Mouse (Mus musculus): Measurements from ENCODE around the gene Prr11. TPM values are rescaled to one million over a fixed set of nuclear protein-coding genes. Genes with fewer than 3 reads are reported as not detected.
A peak's percentile ranks its signal among the peaks of the same experiment; 100 is the strongest.

Prr11 gene
- total and polyA plus RNA-seq, 2 experiments from 2014 or later: 0.90 to 2.1 TPM

GRCm38 (mm10) chr11:87121864-87122263 is 13.4 kb upstream of the Prr11 start:
- TF ChIP-seq CTCF (IDR thresholded peaks at IDR 0.05; ENCODE audit: low read depth): no peak
- ATAC-seq (no peak), DNase-seq (no peak)
- Histone ChIP-seq H3K27me3 (ENCODE audit: insufficient read depth, low read length) (no peaks in the 10 kb centered on the region), H3K36me3 (ENCODE audit: insufficient read depth) (peaks cover 30% of the 10 kb centered on the region), H3K4me2 (ENCODE audit: low read depth) (no peak overlapping the region), H3K9ac (no peak overlapping the region), H3K4me3 (ENCODE audit: low read depth, low read length) (no peak overlapping the region), H3K27ac (ENCODE audit: low read depth, low read length) (no peak overlapping the region), H3K9me3 (ENCODE audit: low read length) (no peaks in the 10 kb centered on the region), H3K4me1 (ENCODE audit: insufficient read depth) (no peaks in the 10 kb centered on the region)
- WGBS: 71% methylated on average over 8 of the region's 8 CpGs

GRCm38 (mm10) chr11:87110172-87110909 is 1.8 kb upstream of the Prr11 start:
- Histone ChIP-seq H3K36me3 (ENCODE audit: insufficient read depth) (peaks cover 6% of the 10 kb centered on the region; the same call in 1 of the 2 replicates), H3K9me3 (ENCODE audit: low read length) (no peaks in the 10 kb centered on the region), H3K27ac (ENCODE audit: low read depth, low read length) (peak overlapping the region; percentile 93), H3K9ac (peak overlapping the region; percentile 81), H3K4me3 (ENCODE audit: low read depth, low read length) (peak overlapping the region; percentile 70), H3K27me3 (ENCODE audit: insufficient read depth, low read length) (no peaks in the 10 kb centered on the region), H3K4me2 (ENCODE audit: low read depth) (peak overlapping the region; percentile 66), H3K4me1 (ENCODE audit: insufficient read depth) (0 out of 2 replicates have a peak, but pooled peaks cover 4% of the 10 kb centered on the region)
- WGBS: 3% methylated on average over 9 of the region's 9 CpGs
- no peak for DNase-seq
- TF ChIP-seq CTCF (IDR thresholded peaks at IDR 0.05; ENCODE audit: low read depth): no peak
- no peak for ATAC-seq

GRCm38 (mm10) chr11:87109519-87110171 is 1.1 kb upstream of the Prr11 start:
- Histone ChIP-seq H3K4me2 (ENCODE audit: low read depth) (peak overlapping the region; percentile 66), H3K4me1 (ENCODE audit: insufficient read depth) (0 out of 2 replicates have a peak, but pooled peaks cover 4% of the 10 kb centered on the region), H3K9ac (peak overlapping the region; percentile 81), H3K36me3 (ENCODE audit: insufficient read depth) (0 out of 2 replicates have a peak, but pooled peaks cover under 1% of the 10 kb centered on the region), H3K27ac (ENCODE audit: low read depth, low read length) (peak overlapping the region; percentile 93), H3K4me3 (ENCODE audit: low read depth, low read length) (peak overlapping the region; percentile 70), H3K27me3 (ENCODE audit: insufficient read depth, low read length) (no peaks in the 10 kb centered on the region), H3K9me3 (ENCODE audit: low read length) (no peaks in the 10 kb centered on the region)
- DNase-seq (no peak), ATAC-seq (no peak)
- no peak for TF ChIP-seq CTCF (IDR thresholded peaks at IDR 0.05; ENCODE audit: low read depth)
- WGBS: under 1% methylated on average over 42 of the region's 42 CpGs

GRCm38 (mm10) chr11:87108755-87109518 is 429 bp upstream of the Prr11 start, which contains the start of gene Ska2:
TSS of gene Ska2 (plus strand) at chr11:87109234.
- ATAC-seq (peak; percentile 98), DNase-seq (peak; percentile 100)
- H3K9me3 ChIP-seq (ENCODE audit: low read length): no peaks in the 10 kb centered on the region
- 0 out of 2 replicates have a peak, but pooled peaks cover 4% of the 10 kb centered on the region for H3K4me1 ChIP-seq (ENCODE audit: insufficient read depth)
- H3K27me3 ChIP-seq (ENCODE audit: insufficient read depth, low read length): no peaks in the 10 kb centered on the region
- H3K36me3 ChIP-seq (ENCODE audit: insufficient read depth): no peaks in the 10 kb centered on the region
- TF ChIP-seq CTCF (IDR thresholded peaks at IDR 0.05; ENCODE audit: low read depth): no peak
- peak within 1 kb of the TSS; percentile 93 for H3K27ac ChIP-seq (ENCODE audit: low read depth, low read length)
- WGBS: 1% methylated on average over 40 of the region's 40 CpGs
- H3K9ac ChIP-seq: peak within 1 kb of the TSS; percentile 81
- peak within 1 kb of the TSS; percentile 66 for H3K4me2 ChIP-seq (ENCODE audit: low read depth)
- H3K4me3 ChIP-seq (ENCODE audit: low read depth, low read length): peak within 1 kb of the TSS; percentile 70

GRCm38 (mm10) chr11:87087142-87087541 is 21.4 kb downstream of the Prr11 start:
- no peaks in the 10 kb centered on the region for H3K27me3 ChIP-seq (ENCODE audit: insufficient read depth, low read length)
- H3K9me3 ChIP-seq (ENCODE audit: low read length): no peaks in the 10 kb centered on the region
- 61% methylated on average over 2 of the region's 2 CpGs for WGBS
- H3K9ac ChIP-seq: peak overlapping the region; percentile 63
- H3K4me2 ChIP-seq (ENCODE audit: low read depth): peak overlapping the region; percentile 72
- H3K4me1 ChIP-seq (ENCODE audit: insufficient read depth): peaks cover 12% of the 10 kb centered on the region
- no peak for TF ChIP-seq CTCF (IDR thresholded peaks at IDR 0.05; ENCODE audit: low read depth)
- no peak overlapping the region for H3K27ac ChIP-seq (ENCODE audit: low read depth, low read length)
- H3K4me3 ChIP-seq (ENCODE audit: low read depth, low read length): peak overlapping the region; percentile 71
- H3K36me3 ChIP-seq (ENCODE audit: insufficient read depth): peaks cover 5% of the 10 kb centered on the region
- DNase-seq (no peak), ATAC-seq (no peak)

DNA sequence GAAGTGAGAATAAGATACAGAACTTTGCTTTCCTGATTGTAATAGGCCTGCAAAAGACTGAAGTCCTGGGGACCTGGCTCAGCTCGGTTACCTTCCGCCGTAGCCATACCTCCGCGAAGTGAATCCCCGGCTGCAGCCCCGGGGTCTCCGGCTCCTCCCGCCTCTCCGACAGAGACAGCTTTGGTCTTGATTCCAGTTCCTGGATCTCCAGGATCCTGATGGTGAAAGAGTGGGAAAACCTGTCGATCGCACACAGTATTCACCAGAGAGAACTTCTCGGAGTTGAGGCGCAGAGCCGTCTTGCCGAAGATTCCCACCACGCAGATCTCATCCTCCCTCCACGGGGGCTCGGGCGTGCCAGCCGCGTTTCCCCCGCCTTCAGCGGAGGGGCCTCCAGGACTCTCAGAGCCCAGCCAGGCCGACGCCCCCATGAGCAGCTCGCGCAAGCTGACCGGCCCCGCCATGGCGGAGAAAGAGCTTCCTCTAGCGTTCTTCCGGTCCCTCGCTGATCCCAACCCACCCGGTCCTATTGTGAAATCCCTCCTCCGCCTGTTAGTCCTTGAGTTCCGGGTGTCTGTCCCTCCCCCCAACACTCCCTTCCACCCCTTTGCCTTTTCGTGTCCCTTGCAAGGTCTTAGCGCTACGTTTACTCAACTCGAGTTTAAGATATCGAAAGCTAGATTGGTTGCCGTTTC is 22.1 kb downstream of the Prr11 start, which contains the start of gene Smg8:
TSS of gene Smg8 (minus strand) at position 485 of the 695 bp plus-strand sequence.
- H3K4me3 ChIP-seq (ENCODE audit: low read depth, low read length): peak within 1 kb of the TSS; percentile 71
- DNase-seq (peak; percentile 89), ATAC-seq (peak; percentile 99)
- peak within 1 kb of the TSS; percentile 72 for H3K4me2 ChIP-seq (ENCODE audit: low read depth)
- TF ChIP-seq CTCF (IDR thresholded peaks at IDR 0.05; ENCODE audit: low read depth): no peak
- H3K9ac ChIP-seq: peak within 1 kb of the TSS; percentile 63
- peaks cover 10% of the 10 kb centered on the region for H3K36me3 ChIP-seq (ENCODE audit: insufficient read depth)
- H3K27ac ChIP-seq (ENCODE audit: low read depth, low read length): peak within 1 kb of the TSS; percentile 57
- H3K27me3 ChIP-seq (ENCODE audit: insufficient read depth, low read length): no peaks in the 10 kb centered on the region
- WGBS: 1% methylated on average over 43 of the region's 43 CpGs
- H3K9me3 ChIP-seq (ENCODE audit: low read length): no peaks in the 10 kb centered on the region
- H3K4me1 ChIP-seq (ENCODE audit: insufficient read depth): peaks cover 12% of the 10 kb centered on the region

Measured in forebrain, postnatal 0 days (tissue).